Comparison of ENCODE assay signal across 26 mouse cellular contexts in the genomic region with DNA sequence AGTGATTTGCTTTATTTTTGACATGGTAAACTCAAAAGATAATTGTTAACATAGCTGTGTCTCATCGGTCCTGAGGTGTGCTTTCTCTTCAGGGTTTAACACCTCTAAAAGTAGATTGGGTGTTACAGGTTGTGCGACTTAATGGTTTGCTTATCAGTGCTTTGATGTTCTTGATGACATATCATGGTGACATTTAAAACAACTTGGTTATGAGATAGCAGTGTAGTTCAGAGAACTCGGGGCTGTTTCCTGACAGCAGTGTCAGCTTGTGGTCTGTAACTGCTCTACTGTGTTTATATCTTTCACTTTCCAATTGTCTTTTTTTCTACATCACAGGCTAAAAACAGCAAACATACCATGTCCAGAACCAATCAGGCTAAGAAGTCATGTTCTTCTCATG. TPM values are rescaled to one million over a fixed set of nuclear protein-coding genes. Genes with fewer than 3 reads are reported as not detected.
DNase-seq lines count a peak whose midpoint lies in the region; ATAC-seq and TF ChIP-seq lines count a peak whose summit lies in the region.
"Had no signal": no experiment of that assay in that cellular context is flagged by ENCODE, and none has a peak within 500 bp of the region (broad histone marks: within the 10 kb centered on the region; RNA-seq: fewer than 3 reads in every experiment).

No protein-coding gene starts in this region.

- 91% methylated on average over 3 of the region's 3 CpGs for WGBS in midbrain, embryonic 11.5 days
- WGBS in midbrain, embryonic 15.5 days, result 98% methylated on average over 3 of the region's 3 CpGs
- 72% methylated on average over 3 of the region's 3 CpGs for WGBS in thymus, adult 2 months

- TF ChIP-seq CTCF in thymus, adult 2 months (IDR thresholded peaks at IDR 0.05; ENCODE audit: borderline replicate concordance, control insufficient read depth, extremely low read depth, insufficient read depth, low read length, poor library complexity), result no peak

- no peaks in the 10 kb centered on the region for H3K9me3 ChIP-seq in midbrain, embryonic 11.5 days (ENCODE audit: control insufficient read depth, low read length)
- no peaks in the 10 kb centered on the region for H3K9me3 ChIP-seq in midbrain, embryonic 15.5 days
- H3K9me3 ChIP-seq: embryonic facial prominence, embryonic 12.5 days; embryonic facial prominence, embryonic 15.5 days; forebrain, embryonic 12.5 days; forebrain, embryonic 15.5 days; G1E; heart, embryonic 10.5 days; hindbrain, embryonic 12.5 days; hindbrain, embryonic 15.5 days had no signal

- H3K27me3 ChIP-seq in midbrain, embryonic 11.5 days (ENCODE audit: control insufficient read depth, insufficient read depth, low read length), result no peaks in the 10 kb centered on the region
- H3K27me3 ChIP-seq in midbrain, embryonic 15.5 days (replicated peaks), result no peaks in the 10 kb centered on the region
- H3K27me3 ChIP-seq in thymus, adult 2 months (ENCODE audit: control insufficient read depth, insufficient read depth, low read length), result no peaks in the 10 kb centered on the region
- H3K27me3 ChIP-seq: CH12.LX; embryonic facial prominence, embryonic 12.5 days; embryonic facial prominence, embryonic 15.5 days; forebrain, embryonic 12.5 days; forebrain, embryonic 15.5 days; hindbrain, embryonic 12.5 days; hindbrain, embryonic 15.5 days had no signal

- peaks cover 26% of the 10 kb centered on the region for H3K36me3 ChIP-seq in midbrain, embryonic 11.5 days (ENCODE audit: control insufficient read depth, insufficient read depth, low read length)
- H3K36me3 ChIP-seq in midbrain, embryonic 15.5 days (replicated peaks), result peaks cover 76% of the 10 kb centered on the region
- H3K36me3 ChIP-seq in thymus, adult 2 months (ENCODE audit: control insufficient read depth, insufficient read depth, low read length), result peaks cover 84% of the 10 kb centered on the region

- no peak overlapping the region for H3K27ac ChIP-seq in midbrain, embryonic 11.5 days (ENCODE audit: low read depth, low read length)
- H3K27ac ChIP-seq in midbrain, embryonic 15.5 days, result no peak overlapping the region
- H3K27ac ChIP-seq in thymus, adult 2 months (ENCODE audit: control insufficient read depth, insufficient read depth, low read length), result no peak overlapping the region
- H3K27ac ChIP-seq: embryonic facial prominence, embryonic 12.5 days; embryonic facial prominence, embryonic 15.5 days; forebrain, embryonic 12.5 days; forebrain, embryonic 15.5 days; heart, adult 2 months; heart, embryonic 10.5 days; hindbrain, embryonic 12.5 days; hindbrain, embryonic 15.5 days had no signal

- H3K4me2 ChIP-seq in midbrain, embryonic 11.5 days, result no peak overlapping the region
- H3K4me2 ChIP-seq in midbrain, embryonic 15.5 days, result no peak overlapping the region
- H3K4me2 ChIP-seq: embryonic facial prominence, embryonic 12.5 days; embryonic facial prominence, embryonic 15.5 days; forebrain, embryonic 12.5 days; forebrain, embryonic 15.5 days; hindbrain, embryonic 12.5 days; hindbrain, embryonic 15.5 days had no signal

- H3K9ac ChIP-seq in midbrain, embryonic 11.5 days (ENCODE audit: low read length), result no peak overlapping the region
- no peak overlapping the region for H3K9ac ChIP-seq in midbrain, embryonic 15.5 days
- H3K9ac ChIP-seq: embryonic facial prominence, embryonic 12.5 days; embryonic facial prominence, embryonic 15.5 days; forebrain, embryonic 12.5 days; forebrain, embryonic 15.5 days; hindbrain, embryonic 12.5 days; hindbrain, embryonic 15.5 days had no signal

- peak; percentile 28 for DNase-seq in midbrain, embryonic 11.5 days (ENCODE audit: low spot score, missing footprints)
- DNase-seq in T-cell, adult 2 months (ENCODE audit: low spot score), result peak; percentile 10
- no peak for DNase-seq in layer of hippocampus, adult 18-20 months (ENCODE audit: low spot score in 2 of 2)
- DNase-seq in right cerebral cortex, postnatal 4 days, result no peak
- DNase-seq in thymus, adult 2 months, result no peak
- no peak for DNase-seq in urinary bladder, adult 18-20 months (ENCODE audit: low spot score in 2 of 2)
- DNase-seq: adrenal gland, postnatal 10 days; adrenal gland, postnatal 36 days; cerebellum, adult 18-20 months; cerebellum, adult 9-10 months; cerebellum, postnatal 14 days; gastrocnemius, postnatal 25 days; heart, adult 2 months had no signal

- no peak for ATAC-seq in midbrain, embryonic 11.5 days (ENCODE audit: low FRiP score)
- ATAC-seq in midbrain, embryonic 15.5 days (replicated peaks), result no peak
- ATAC-seq in inflammation-experienced regulatory T-cells, adult 6 months, result peak; percentile 46
- ATAC-seq: forebrain, embryonic 15.5 days; intestine, embryonic 16.5 days had no signal

- no peaks in the 10 kb centered on the region for H3K4me1 ChIP-seq in midbrain, embryonic 11.5 days (ENCODE audit: control insufficient read depth, insufficient read depth, low read length)
- no peaks in the 10 kb centered on the region for H3K4me1 ChIP-seq in midbrain, embryonic 15.5 days
- H3K4me1 ChIP-seq in thymus, adult 2 months (replicated peaks; ENCODE audit: control insufficient read depth, insufficient read depth, low read length), result no peaks in the 10 kb centered on the region
- H3K4me1 ChIP-seq: embryonic facial prominence, embryonic 12.5 days; embryonic facial prominence, embryonic 15.5 days; forebrain, embryonic 12.5 days; forebrain, embryonic 15.5 days; heart, embryonic 10.5 days; hindbrain, embryonic 12.5 days; hindbrain, embryonic 15.5 days had no signal

- H3K4me3 ChIP-seq in midbrain, embryonic 11.5 days (ENCODE audit: low read depth, low read length), result no peak overlapping the region
- H3K4me3 ChIP-seq in midbrain, embryonic 15.5 days, result no peak overlapping the region
- H3K4me3 ChIP-seq in thymus, adult 2 months (ENCODE audit: control insufficient read depth, insufficient read depth, low read length), result no peak overlapping the region
- H3K4me3 ChIP-seq: embryonic facial prominence, embryonic 12.5 days; embryonic facial prominence, embryonic 15.5 days; erythroblast, embryonic 14.5 days; forebrain, embryonic 12.5 days; forebrain, embryonic 15.5 days; heart, adult 2 months; heart, embryonic 10.5 days; hindbrain, embryonic 12.5 days; hindbrain, embryonic 15.5 days had no signal

- TF ChIP-seq POLR2A in thymus, adult 2 months (IDR thresholded peaks at IDR 0.05; ENCODE audit: control insufficient read depth, extremely low read depth, insufficient read depth, low read length, poor library complexity), result no peak

RNA-seq across cellular contexts. Expression of a gene that starts 13.0 kb away (rescaled TPM):
- 0.94 and 0.98 TPM in 2 replicates for polyA plus RNA-seq in midbrain, embryonic 11.5 days (2014; fragmentation: Nextera tagmentation; extraction: Ambion mirVana)
- 2.9 and 4.2 TPM in 2 replicates for polyA plus RNA-seq in midbrain, embryonic 15.5 days (2015; fragmentation: Nextera tagmentation; extraction: Ambion mirVana)
- 1 to 10 TPM; 1.1 to 3.9 (median 1.5) TPM for polyA plus RNA-seq in inflammation-experienced regulatory T-cells, adult 6 months (2017; shearing (Covaris generic))
- total RNA-seq in layer of hippocampus, adult 18-20 months (2021), result 1 to 10 TPM; 4.3 to 5.1 TPM
- polyA plus RNA-seq in thymus, adult 2 months (2012; rRNA removed), result 0.08 and 0.16 TPM in 2 replicates

RNA-seq across cellular contexts. Expression of a gene that starts 13.1 kb away (rescaled TPM):
- 49.1 and 54.0 TPM in 2 replicates for polyA plus RNA-seq in midbrain, embryonic 11.5 days (2014; fragmentation: Nextera tagmentation; extraction: Ambion mirVana)
- polyA plus RNA-seq in midbrain, embryonic 15.5 days (2015; fragmentation: Nextera tagmentation; extraction: Ambion mirVana), result 56.7 and 59.2 TPM in 2 replicates
- polyA plus RNA-seq in inflammation-experienced regulatory T-cells, adult 6 months (2017; shearing (Covaris generic)), result 100 to 1,000 TPM in 1 of 3 experiments, 10 to 100 TPM in 2; 86.6 to 129 (median 91.8) TPM
- 10 to 100 TPM; 19.1 to 25.7 TPM for total RNA-seq in layer of hippocampus, adult 18-20 months (2021)
- 42.0 and 42.3 TPM in 2 replicates for polyA plus RNA-seq in thymus, adult 2 months (2012; rRNA removed)

RNA-seq across cellular contexts. Expression of a gene that starts 55.9 kb away (rescaled TPM):
- 114 and 125 TPM in 2 replicates for polyA plus RNA-seq in midbrain, embryonic 11.5 days (2014; fragmentation: Nextera tagmentation; extraction: Ambion mirVana)
- 55.1 and 57.9 TPM in 2 replicates for polyA plus RNA-seq in midbrain, embryonic 15.5 days (2015; fragmentation: Nextera tagmentation; extraction: Ambion mirVana)
- 100 to 1,000 TPM in 1 of 3 experiments, 10 to 100 TPM in 2; 90.4 to 169 (median 97.7) TPM for polyA plus RNA-seq in inflammation-experienced regulatory T-cells, adult 6 months (2017; shearing (Covaris generic))
- total RNA-seq in layer of hippocampus, adult 18-20 months (2021), result 10 to 100 TPM; 82.1 to 93.6 TPM
- 6.6 and 7.2 TPM in 2 replicates for polyA plus RNA-seq in thymus, adult 2 months (2012; rRNA removed)

Comparison
In these comparisons a context has a peak if more than half of its experiments do, and no peak if none do; other contexts are left out.
1. DNase-seq: peak in midbrain, embryonic 11.5 days (single experiment) and T-cell, adult 2 months (single experiment); none in layer of hippocampus, adult 18-20 months (0 of 2), right cerebral cortex, postnatal 4 days (single experiment), thymus, adult 2 months (single experiment) and urinary bladder, adult 18-20 months (0 of 2).